Mouse (Mus musculus): Measurements from ENCODE around the gene Ids.
"Not testable (repeated sequence)": the region's sequence is repeated elsewhere in the genome, so short reads cannot be mapped to it uniquely, and the experiment has no call there.

Ids gene

DNA sequence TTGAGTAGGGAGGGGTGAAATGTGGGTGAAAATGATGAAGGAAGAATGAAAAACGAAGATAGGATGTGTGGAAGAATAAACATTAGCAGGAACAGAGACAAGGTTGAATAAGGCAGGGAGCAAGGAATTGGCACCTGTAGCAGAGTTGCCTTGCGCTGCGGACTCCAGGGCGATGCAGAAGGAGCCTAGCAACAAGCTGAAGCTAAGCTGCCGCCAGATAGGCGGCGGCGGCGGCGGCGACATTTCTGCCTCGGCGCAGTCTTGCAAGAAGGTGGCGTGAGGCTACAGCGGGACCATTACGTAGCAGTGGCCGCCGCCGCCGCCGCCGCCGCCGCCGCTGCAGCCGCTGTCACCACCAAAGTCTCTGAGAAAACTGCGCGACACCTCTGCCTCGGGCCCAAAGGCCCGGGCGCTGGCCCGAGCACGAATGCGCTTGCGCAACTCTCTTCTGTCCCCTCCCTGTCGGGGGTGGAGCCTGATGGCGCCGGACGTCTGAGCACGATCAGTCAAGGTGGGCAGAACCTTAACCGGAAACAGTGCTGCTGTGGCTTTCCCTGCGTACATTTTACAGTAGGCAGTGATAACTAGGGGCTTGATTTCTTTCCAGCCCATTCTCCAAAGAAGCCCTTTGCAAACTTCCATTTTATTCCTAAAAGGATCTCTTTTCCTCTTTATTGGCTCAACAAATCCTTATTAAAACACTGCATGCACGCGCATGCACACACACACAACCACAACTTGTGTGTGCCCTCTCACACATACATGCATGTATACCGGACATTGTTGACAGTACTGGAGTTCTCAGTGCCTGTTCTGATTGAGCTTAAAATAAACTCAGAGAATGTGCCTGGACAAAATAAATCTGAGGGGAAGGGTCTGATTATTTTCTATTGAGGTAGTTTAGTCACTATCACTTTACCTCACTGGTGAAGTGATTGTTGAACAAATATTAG lies at the start of gene Ids:
Gene Ids, minus strand, starts transcription at position 424 of the 953 bp plus-strand sequence.
- DNase-seq, result peak; percentile 90

DNA sequence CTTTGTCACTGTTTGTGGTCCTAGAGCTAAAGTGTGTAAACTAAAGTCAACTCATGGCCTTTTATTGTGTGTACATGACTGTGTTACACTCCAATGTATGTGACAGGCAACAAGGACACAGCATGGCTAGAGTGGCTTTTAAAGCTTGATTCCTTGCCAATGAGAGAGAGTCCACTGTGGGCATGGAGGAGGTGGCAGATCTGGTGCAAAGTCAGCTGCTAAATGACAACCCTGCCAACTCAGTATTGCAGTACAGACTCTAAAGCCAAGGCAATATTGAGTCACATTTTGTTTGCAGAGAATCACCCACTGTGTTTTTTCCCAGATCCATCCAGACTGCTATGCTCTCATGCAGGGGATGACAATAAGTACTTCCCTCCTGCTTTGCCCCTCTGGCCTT lies 27.8 kb upstream of the Ids start:
- DNase-seq, result not testable (repeated sequence)

DNA sequence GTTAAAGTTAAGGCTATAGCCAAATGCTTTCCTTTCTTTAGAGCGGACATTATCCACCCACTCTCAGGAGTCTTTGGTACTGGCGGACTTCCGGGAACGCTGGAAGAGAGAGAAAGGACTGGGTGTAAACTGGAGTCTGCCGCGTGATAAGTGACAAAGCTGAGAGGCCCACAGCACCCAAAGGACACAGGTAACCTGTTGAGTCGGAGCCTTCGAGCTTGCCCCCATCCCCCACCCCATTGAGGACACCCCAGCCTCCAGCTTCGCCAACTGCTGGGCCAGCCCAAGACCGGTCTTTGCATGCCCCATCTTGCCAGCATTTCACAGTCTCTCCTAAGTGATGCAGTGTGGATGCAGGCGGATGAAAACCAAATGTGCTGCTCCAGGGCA lies 21.1 kb upstream of the Ids start:
- no peak for DNase-seq

DNA sequence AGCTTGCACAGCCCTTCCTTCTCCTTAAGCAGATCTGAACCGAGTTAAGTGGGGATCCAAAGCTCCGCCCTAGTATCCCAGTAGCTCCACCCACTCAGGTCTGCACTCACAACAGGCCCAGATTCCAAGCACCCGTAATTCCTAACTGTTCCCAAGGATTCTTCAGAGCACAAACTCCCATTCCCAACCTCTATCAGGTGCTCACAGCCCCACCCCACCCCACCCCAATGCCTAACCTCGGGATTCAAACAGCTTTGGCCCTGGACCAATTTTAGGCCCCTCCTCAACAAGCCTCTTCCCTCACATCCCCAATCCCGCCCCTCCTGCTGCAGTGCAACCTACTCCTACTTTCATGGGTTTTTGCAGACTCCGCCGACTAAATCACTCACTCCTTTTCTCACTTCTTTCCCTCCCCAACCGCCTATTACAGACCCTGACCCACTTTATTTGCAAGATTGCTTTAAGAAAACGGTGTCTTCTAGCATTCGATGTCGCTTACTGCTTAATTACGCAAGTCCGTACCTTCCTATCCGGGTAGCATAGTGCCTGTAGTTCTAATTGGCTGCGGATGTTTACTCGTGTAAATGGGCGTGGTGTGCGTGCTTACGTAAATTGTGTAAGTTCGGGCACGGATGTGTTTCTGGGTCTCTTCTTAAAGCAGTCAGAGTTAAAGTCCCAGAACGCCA lies 20.5 kb upstream of the Ids start, which contains the start of gene 1110012L19Rik:
Gene 1110012L19Rik, plus strand, starts transcription at position 602 of the 686 bp plus-strand sequence.
- DNase-seq, result peak; percentile 92

DNA sequence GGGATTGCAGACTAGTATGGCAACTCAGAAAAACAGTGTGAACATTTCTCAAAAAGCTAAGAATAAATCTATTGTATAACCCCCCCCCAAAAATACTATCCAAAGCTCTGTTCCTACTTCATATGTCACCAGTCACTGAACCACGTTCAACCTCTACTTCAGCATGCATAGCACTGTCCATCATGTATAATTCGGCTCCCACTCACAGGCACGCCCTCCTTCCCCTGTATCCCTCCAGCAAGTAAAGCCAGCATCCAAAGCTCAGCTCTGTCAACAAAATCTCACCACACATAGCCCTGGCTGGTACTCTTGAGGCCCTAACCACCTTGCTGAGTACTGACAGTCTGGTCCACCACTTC lies 20.0 kb upstream of the Ids start:
- no peak for DNase-seq

DNA sequence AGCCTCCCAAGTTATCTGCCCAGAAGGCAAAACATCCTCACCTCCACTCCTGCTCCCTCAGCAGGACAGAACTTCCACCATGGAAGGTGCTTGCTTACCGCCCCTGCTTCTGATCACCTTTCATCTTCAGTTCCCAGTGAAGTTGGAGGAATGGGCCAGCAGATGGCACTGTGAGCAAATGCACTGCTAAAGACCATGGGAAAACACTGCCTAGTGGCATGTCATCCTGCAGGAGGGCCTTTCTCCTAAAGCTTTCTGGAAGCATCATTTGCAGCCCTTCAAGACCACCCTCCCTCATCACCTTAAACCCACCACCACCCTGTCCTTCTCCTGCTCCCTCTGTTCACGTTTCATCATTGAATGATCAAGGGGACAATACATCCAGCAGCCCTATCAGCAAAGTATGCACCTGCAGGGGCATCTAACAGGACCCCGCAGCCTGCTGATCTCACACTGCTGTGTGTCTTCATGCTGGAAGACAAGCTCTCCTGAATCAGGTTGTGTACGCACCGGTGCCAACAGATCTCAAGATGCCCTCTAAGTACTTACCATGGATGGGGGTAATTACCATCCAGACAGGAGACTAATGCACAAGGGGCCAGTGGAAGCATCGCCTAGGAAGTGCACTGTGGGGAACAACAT lies 9.7 kb upstream of the Ids start:
- DNase-seq, result not testable (repeated sequence)

DNA sequence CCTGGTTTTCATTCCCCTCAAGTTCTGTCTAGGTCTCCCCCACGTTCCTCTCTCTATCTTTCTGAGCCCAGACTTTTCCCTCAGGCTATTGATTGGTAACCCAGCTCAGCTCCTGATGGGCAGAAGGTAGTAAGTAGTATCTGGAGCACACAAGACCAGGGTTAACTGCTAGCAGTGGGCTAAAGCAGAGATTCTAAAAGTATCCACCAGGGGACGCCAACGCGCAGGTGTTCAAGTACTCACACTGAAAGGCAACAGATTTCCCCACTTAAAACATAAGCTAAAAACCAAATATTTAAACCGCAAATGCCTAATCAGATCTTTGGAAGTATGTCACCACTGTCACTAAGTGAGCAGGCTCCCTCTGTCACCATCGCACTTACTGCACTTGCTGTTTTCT lies 4.9 kb upstream of the Ids start:
- not testable (repeated sequence) for DNase-seq

DNA sequence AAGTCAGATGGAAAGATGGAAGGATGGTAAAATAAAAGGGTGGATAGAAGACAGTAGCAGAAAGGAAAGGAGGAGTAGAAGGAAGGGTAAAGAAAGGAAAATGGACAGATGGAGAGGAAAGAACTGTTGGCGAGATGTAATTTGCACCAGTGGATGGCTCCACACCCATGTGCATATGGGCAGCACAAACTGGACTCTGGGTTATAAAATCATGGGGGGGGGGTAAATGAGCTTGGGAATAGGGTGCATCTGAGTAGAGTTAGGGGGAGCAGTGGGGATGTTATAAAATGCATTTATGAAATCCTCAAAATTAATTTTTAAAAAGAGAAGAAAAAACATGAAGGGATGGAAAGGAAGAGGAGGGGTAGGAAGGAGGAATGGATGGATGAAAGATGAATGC lies 682 bp downstream of the Ids start:
- no peak for DNase-seq

DNA sequence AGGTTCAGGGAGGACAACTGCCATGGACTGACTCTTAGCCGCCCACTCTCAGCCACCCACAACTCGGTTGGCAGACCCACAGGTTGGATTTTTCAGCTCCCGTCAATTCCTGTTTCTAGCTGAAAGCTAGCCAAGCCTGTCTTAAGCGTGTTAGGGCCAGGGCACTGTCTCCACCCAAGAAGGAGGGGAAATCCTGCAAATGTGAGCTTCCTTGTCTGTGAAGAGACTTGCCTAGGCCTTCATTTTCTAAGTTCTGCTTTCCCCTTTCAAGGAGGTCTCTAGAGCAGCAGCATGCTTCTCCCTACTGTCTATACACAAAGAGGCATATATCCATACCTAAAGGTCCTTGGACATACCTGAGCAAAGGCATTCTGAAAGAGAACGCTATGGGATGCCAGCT lies 1.4 kb downstream of the Ids start:
- DNase-seq, result no peak

DNA sequence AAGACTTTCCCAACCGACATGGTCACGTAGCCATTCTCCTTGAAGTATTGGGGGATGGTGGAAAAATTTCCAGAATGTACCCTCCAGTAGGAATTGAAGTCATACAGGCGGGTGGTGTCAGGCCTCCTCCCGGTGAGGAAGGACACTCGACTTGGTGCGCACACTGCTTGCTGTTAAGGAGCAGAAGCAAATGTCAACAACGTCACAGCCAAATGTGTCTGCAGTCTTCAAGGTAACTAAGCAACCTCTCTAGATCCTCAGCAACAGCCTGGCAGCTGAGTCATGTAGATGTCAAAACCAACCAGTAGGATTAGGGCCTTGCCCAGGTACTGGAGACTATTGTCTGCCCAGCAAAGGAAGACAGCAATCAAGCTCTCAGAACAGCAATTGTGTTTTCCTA lies 1.9 kb downstream of the Ids start:
- no peak for DNase-seq

DNA sequence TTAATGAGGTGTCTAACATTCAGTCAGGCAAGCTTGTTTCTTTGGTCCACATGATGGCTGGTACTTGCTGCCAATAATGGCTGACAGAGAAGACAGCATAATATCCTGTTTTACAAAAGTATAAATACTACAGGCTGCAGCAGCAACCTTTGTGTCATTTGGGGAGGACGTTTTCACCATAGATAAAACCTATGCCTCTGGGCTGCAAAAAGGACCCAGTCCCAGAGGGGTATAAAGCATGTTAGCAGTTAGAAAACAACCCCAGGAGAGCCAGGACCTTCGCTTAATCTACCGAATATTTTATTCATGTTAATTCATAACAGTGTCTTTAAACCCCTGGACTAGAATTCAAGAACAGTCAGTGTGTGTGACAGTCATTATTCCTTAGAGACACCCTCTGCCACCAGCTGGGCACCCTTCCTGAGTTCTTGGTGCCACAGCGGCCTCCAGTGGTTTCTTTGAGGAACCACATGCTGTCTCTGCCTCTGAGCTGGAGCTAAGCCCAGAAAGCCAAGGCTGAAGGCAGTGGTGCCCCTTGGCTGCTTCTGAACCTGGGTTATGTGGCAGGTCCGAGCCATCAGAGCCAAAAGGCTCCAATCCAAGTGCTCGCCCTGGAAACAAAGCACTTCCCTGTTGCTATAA lies 34.6 kb downstream of the Ids start:
- peak; percentile 70 for DNase-seq

DNA sequence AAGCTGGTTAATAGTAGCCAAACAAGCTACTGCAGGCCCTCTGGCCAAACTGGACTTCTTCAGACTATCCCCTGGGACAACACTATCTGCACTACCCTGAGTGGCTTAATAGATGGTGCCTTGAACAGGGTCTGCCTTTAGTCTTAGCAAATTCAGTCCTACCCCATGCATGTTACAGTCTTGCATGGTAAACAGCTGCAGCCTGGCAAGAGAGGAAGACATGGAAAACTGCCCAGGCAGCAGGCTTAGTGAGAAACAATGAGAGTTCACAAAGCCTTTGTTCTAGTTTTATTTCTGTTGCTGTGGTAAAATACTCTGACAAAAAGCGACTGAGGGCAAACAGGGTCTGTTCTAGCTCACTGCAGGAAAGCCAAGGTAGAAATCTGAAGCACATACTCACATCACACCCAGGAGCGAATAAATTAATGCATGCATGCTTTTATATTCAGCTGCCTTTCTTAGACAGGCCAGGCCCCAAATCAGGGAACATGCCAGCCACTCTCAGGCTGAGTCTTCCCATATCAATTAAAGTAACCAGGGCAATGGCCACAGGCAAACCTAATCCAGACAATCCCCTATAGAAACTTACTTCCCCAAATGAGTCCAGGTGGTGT lies 36.2 kb downstream of the Ids start:
- peak; percentile 3 for DNase-seq

DNA sequence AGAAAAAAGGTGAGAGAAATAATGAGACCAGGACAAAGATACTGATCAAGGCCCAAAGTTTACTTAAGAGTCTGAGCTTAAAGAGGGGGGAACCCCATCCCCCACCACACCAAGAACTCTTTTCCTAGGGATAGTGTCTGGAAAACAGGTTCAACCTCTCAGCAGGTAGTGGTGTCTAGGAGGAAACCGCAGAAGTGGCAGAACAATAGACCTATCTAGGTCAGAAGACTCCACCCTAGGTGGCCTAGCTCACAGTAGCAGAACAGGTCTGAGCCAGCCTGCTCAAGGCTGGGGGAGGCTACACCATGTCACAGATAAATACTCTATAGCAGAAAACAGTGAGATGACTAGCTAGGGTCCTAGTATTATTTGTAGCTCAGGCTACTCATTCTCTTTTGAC lies 37.2 kb downstream of the Ids start:
- no peak for DNase-seq

DNA sequence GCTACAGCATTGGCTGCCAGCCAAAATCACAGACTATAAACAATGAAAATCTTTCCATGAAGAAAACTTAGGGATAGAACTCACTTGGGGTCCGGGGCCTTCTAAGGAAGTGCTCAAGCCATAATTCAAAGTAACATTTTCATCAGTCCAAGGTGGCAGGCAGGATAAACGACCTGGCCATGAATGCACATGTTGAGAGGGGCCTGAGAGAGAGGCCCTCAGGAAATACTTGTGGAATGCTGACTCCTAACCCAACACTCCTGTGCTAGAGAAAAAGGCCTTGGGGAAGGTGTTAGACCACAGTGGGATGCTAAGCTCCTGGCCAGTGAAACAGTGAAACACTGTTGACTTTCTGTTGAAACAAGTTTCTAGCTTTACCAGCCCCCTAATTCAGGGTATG lies 45.6 kb downstream of the Ids start:
- no peak for DNase-seq

DNA sequence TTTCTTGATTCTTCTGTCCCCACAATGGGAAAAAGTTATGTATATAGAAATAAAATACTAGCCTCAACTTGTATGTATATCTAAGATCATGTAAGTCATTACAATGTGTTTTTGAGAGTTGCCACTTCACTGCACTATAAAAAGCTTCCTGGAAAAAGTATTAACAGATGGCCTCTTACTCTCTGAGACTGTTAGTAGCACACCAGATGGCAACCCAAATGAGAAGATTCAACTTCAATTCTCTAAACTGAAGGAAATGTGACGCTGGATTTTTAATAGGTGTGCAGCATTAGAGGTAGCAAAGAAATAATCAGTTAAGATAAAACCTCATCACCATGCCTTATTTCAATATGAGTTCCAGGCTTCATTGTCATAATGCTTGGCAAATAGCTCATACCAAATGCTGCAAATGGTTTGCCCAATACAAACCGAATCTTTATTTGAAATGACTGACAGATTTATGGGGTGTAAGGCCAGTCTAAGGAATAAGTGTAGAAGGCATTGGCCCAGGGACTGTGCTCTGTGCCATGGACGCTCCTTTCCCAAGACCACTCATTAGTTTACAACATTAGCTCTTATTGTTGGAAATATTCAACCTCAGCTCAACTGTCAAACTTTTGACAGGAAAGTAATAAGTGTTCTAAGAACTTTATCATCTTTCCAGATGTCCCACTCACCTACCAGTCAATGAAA lies 49.8 kb downstream of the Ids start:
- no peak for DNase-seq

Measured in retina, postnatal 1 day (tissue).